15 mouse cellular contexts compared by ENCODE assay signal in genomic region chr6:11998576-11998975, GRCm38 (mm10).
DNase-seq lines count a peak whose midpoint lies in the region; ATAC-seq and TF ChIP-seq lines count a peak whose summit lies in the region.
"Had no signal": no experiment of that assay in that cellular context is flagged by ENCODE, and none has a peak within 500 bp of the region (broad histone marks: within the 10 kb centered on the region; RNA-seq: fewer than 3 reads in every experiment).

No protein-coding gene starts in this region.

- no peak overlapping the region for H3K4me2 ChIP-seq in embryonic facial prominence, embryonic 13.5 days
- no peak overlapping the region for H3K4me2 ChIP-seq in lung, embryonic 14.5 days
- H3K4me2 ChIP-seq: hindbrain, embryonic 12.5 days; intestine, embryonic 15.5 days; liver, embryonic 13.5 days had no signal

- H3K9me3 ChIP-seq in embryonic facial prominence, embryonic 13.5 days, result no peaks in the 10 kb centered on the region
- H3K9me3 ChIP-seq in embryonic facial prominence, embryonic 10.5 days, result no peaks in the 10 kb centered on the region
- no peaks in the 10 kb centered on the region for H3K9me3 ChIP-seq in lung, embryonic 14.5 days (ENCODE audit: low read depth, low read length)
- H3K9me3 ChIP-seq: hindbrain, embryonic 12.5 days; intestine, embryonic 15.5 days; liver, embryonic 13.5 days had no signal

- TF ChIP-seq CTCF in lung, embryonic 14.5 days (IDR thresholded peaks at IDR 0.05; ENCODE audit: low read depth), result no peak

- H3K27me3 ChIP-seq in embryonic facial prominence, embryonic 13.5 days, result no peaks in the 10 kb centered on the region
- no peaks in the 10 kb centered on the region for H3K27me3 ChIP-seq in embryonic facial prominence, embryonic 10.5 days (replicated peaks; ENCODE audit: low read depth, poor library complexity, severe bottlenecking)
- H3K27me3 ChIP-seq in lung, embryonic 14.5 days (ENCODE audit: insufficient read depth, low read length), result no peaks in the 10 kb centered on the region
- H3K27me3 ChIP-seq: hindbrain, embryonic 12.5 days; intestine, embryonic 15.5 days; liver, embryonic 13.5 days had no signal

- no peak overlapping the region for H3K4me3 ChIP-seq in embryonic facial prominence, embryonic 13.5 days
- H3K4me3 ChIP-seq in embryonic facial prominence, embryonic 10.5 days, result no peak overlapping the region
- H3K4me3 ChIP-seq in lung, embryonic 14.5 days (ENCODE audit: low read depth, low read length), result no peak overlapping the region
- H3K4me3 ChIP-seq: hindbrain, embryonic 12.5 days; intestine, embryonic 15.5 days; liver, embryonic 13.5 days had no signal

- ATAC-seq in embryonic facial prominence, embryonic 13.5 days (ENCODE audit: insufficient number of reproducible peaks, insufficient read depth, low FRiP score, low TSS enrichment, low read depth), result no peak
- ATAC-seq in lung, embryonic 14.5 days (ENCODE audit: insufficient read depth), result no peak
- ATAC-seq: intestine, embryonic 15.5 days had no signal

- peaks cover 57% of the 10 kb centered on the region for H3K36me3 ChIP-seq in embryonic facial prominence, embryonic 13.5 days
- peaks cover 83% of the 10 kb centered on the region for H3K36me3 ChIP-seq in embryonic facial prominence, embryonic 10.5 days (replicated peaks)
- peaks cover 39% of the 10 kb centered on the region for H3K36me3 ChIP-seq in lung, embryonic 14.5 days (ENCODE audit: insufficient read depth)

- DNase-seq in embryonic facial prominence, embryonic 10.5 days (ENCODE audit: low spot score), result no peak
- peak; percentile 29 for DNase-seq in lung, embryonic 14.5 days
- DNase-seq in lung, adult 18-20 months, result no peak
- DNase-seq in adrenal gland, postnatal 14 days, result peak; percentile 67
- DNase-seq in kidney, postnatal 14 days, result peak; percentile 41
- no peak for DNase-seq in frontal cortex, postnatal 10 days (ENCODE audit: low spot score in 2 of 2)
- DNase-seq in frontal cortex, postnatal 14 days (ENCODE audit: low spot score in 2 of 2), result no peak
- DNase-seq: cerebellum, adult 18-20 months; gastrocnemius, postnatal 36 days; left cerebral cortex, postnatal 4 days; liver, embryonic 13.5 days had no signal

- H3K4me1 ChIP-seq in embryonic facial prominence, embryonic 13.5 days, result no peaks in the 10 kb centered on the region
- no peaks in the 10 kb centered on the region for H3K4me1 ChIP-seq in embryonic facial prominence, embryonic 10.5 days
- H3K4me1 ChIP-seq in lung, embryonic 14.5 days (ENCODE audit: insufficient read depth), result no peaks in the 10 kb centered on the region
- H3K4me1 ChIP-seq: hindbrain, embryonic 12.5 days; intestine, embryonic 15.5 days; liver, embryonic 13.5 days had no signal

- WGBS in embryonic facial prominence, embryonic 13.5 days, result 59% methylated on average over 4 of the region's 4 CpGs
- WGBS in embryonic facial prominence, embryonic 10.5 days, result 94% methylated on average over 4 of the region's 4 CpGs
- 69% methylated on average over 4 of the region's 4 CpGs for WGBS in lung, embryonic 14.5 days

- H3K9ac ChIP-seq in embryonic facial prominence, embryonic 13.5 days, result no peak overlapping the region
- no peak overlapping the region for H3K9ac ChIP-seq in lung, embryonic 14.5 days
- H3K9ac ChIP-seq: hindbrain, embryonic 12.5 days; intestine, embryonic 15.5 days; liver, embryonic 13.5 days had no signal

- peak overlapping the region; percentile 64; the same call in 1 of the 2 replicates for H3K27ac ChIP-seq in embryonic facial prominence, embryonic 13.5 days
- no peak overlapping the region for H3K27ac ChIP-seq in embryonic facial prominence, embryonic 10.5 days (replicated peaks)
- peak overlapping the region; percentile 30 for H3K27ac ChIP-seq in lung, embryonic 14.5 days (ENCODE audit: low read depth)
- H3K27ac ChIP-seq: hindbrain, embryonic 12.5 days; intestine, embryonic 15.5 days; liver, embryonic 13.5 days; macrophage had no signal

Comparison
In these comparisons a context has a peak if more than half of its experiments do, and no peak if none do; other contexts are left out.
1. DNase-seq: peak in lung, embryonic 14.5 days (single experiment), adrenal gland, postnatal 14 days (single experiment) and kidney, postnatal 14 days (single experiment); none in embryonic facial prominence, embryonic 10.5 days (single experiment), lung, adult 18-20 months (0 of 2), frontal cortex, postnatal 10 days (0 of 2) and frontal cortex, postnatal 14 days (0 of 2).